Mouse (Mus musculus): ENCODE data around the gene Mapk8ip3.

Mapk8ip3 gene

DNA sequence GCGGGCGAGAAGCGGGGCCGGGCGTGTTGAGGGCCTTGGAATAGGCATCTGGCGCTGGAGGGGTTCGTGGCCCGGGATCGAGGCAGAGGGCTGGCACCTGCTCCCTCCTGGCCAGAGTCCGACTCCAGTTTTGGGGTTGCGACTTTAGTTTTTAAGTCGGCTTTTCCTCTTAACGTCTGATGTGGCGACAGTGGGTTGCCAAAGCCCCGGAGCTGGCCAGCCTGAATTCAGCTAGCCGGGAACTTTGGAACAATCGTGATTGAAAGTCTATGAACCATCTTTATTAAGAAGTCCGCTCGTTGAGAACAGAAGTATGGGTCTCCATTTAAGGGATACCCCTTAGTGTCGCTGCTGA is 86.0 kb downstream of the Mapk8ip3 start:
- CTCF ChIA-PET = interaction anchor here (1.1 kb wide), 1 partner anchor 31 kb away, joined by 4 read pairs; no protein-coding TSS in a partner anchor

GRCm38 (mm10) chr17:24850065-24850772 is 86.6 kb downstream of the Mapk8ip3 start, which contains the start of gene Fahd1:
TSS of gene Fahd1 (minus strand) at chr17:24850364.
- CTCF ChIA-PET = interaction anchor here (1.1 kb wide), 1 partner anchor 32 kb away, joined by 4 read pairs; no protein-coding TSS in a partner anchor

GRCm38 (mm10) chr17:24849733-24850064 is 87.1 kb downstream of the Mapk8ip3 start:
- CTCF ChIA-PET = no interaction called here

DNA sequence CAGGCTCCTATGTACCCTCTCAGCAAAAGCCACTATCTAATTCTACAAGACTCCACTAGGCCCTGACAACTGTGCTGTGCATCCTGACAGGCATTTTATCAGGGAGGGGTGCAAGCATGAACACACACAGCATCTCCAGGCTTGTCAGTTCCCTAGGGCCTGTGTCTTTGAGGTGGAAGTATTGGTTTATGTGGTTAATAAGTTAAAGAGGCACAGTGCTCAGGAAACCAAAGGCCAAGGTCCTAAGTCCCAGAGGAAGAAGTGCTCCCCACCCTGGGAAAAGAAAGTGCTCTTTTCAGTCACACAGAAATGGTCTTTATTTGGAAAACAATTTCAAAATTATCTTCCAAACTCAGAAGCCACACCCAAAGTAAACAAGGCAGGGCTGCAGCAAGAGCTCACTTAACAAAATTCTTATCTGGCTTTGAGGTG is 88.2 kb downstream of the Mapk8ip3 start:
- CTCF ChIA-PET = interaction anchor here (0.7 kb wide), 1 partner anchor 384 kb away, joined by 3 read pairs; no protein-coding TSS in a partner anchor

- CTCF ChIA-PET = no interaction called here
Measured at GRCm38 (mm10) chr17:24847386-24847785, 89.4 kb downstream of the Mapk8ip3 start.

DNA sequence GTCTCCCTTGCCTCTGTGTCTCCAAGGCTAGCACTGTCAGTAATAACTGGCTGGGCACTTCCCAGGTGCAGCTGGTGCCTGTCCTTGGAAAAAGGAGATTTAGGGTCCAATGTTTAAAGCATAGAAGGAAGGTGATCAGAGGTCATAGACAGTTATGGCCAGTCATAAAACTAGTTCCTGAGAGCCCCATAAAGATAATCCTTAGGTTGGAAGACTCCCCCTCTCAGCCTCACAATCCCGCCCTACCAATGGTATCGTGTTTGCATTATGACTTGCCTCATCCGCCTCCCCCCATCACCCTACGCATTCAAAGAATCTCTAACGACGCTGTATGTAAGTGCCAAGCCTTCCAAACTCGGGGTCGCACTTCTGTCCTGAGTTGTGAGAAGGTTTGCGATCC is 92.3 kb downstream of the Mapk8ip3 start:
- CTCF ChIA-PET = no interaction called here

GRCm38 (mm10) chr17:24842631-24843030 is 94.1 kb downstream of the Mapk8ip3 start:
- CTCF ChIA-PET = no interaction called here
